Mouse (Mus musculus): ENCODE measurements around the gene Slc12a8.

- TF ChIP-seq HCFC1 (IDR thresholded peaks at IDR 0.05; ENCODE audit: borderline replicate concordance, insufficient read depth, low read length) (no peak), MAFK (IDR thresholded peaks at IDR 0.05; ENCODE audit: insufficient read depth, low read depth, low read length) (no peak), CHD2 (IDR thresholded peaks at IDR 0.05; ENCODE audit: low read depth, low read length) (no peak), ZNF384 (IDR thresholded peaks at IDR 0.05; ENCODE audit: low read depth, low read length) (no peak), ZC3H11A (IDR thresholded peaks at IDR 0.05; ENCODE audit: borderline replicate concordance, low read depth, low read length) (no peak)
Observed at GRCm38 (mm10) chr16:33705258-33705657, 188.1 kb downstream of the Slc12a8 start.

All from ES-E14 (cell line).